Mouse (Mus musculus) heart, embryonic 16.5 days (tissue): Measurements from ENCODE around the gene Acsl5. TPM values are rescaled to one million over a fixed set of nuclear protein-coding genes. Genes with fewer than 3 reads are reported as not detected.

Source experiments
- ATAC-seq: fragments of 200-750 bp; cut with Nextera tagmentation; replicated peaks from 2 replicates; pipeline ENCODE4 v1.8.0; 2017; ENCODE audit warnings: moderate number of reproducible peaks; ENCODE audit not compliant: insufficient read depth, low FRiP score; ENCODE audit errors: extremely low read depth
- H3K27ac ChIP-seq: fragments of 300-500 bp; sonication (generic); 2 replicates; pipeline ENCODE4 v1.5.1; 2014; ENCODE audit warnings: mild to moderate bottlenecking, low read length, control low read depth, moderate library complexity
- H3K27me3 ChIP-seq: fragments of 300-500 bp; sonication (generic); 2 replicates; pipeline ENCODE4 v1.6.1; 2014; ENCODE audit warnings: low read length, mixed read lengths; ENCODE audit not compliant: control insufficient read depth, insufficient read depth
- H3K36me3 ChIP-seq: fragments of 300-500 bp; sonication (generic); 2 replicates; pipeline ENCODE4 v1.6.1; 2014; ENCODE audit not compliant: control insufficient read depth, insufficient read depth
- H3K4me1 ChIP-seq: fragments of 300-500 bp; sonication (generic); 2 replicates; pipeline ENCODE4 v1.6.1; 2014; ENCODE audit warnings: low read length, mixed read lengths; ENCODE audit not compliant: control insufficient read depth, insufficient read depth
- H3K4me2 ChIP-seq: fragments of 300-500 bp; sonication (generic); 2 replicates; pipeline ENCODE4 v1.6.1; 2014; ENCODE audit warnings: low read depth, mild to moderate bottlenecking, control low read depth, low read length
- H3K4me3 ChIP-seq: fragments of 300-500 bp; sonication (generic); 2 replicates; pipeline ENCODE4 v1.5.1; 2014; ENCODE audit warnings: mild to moderate bottlenecking, control low read depth, low read length
- H3K9ac ChIP-seq: fragments of 300-500 bp; sonication (generic); 2 replicates; pipeline ENCODE4 v1.6.1; 2014; ENCODE audit warnings: low read length, control low read depth
- H3K9me3 ChIP-seq: fragments of 300-500 bp; sonication (generic); replicated peaks from 2 replicates; pipeline ENCODE4 v1.6.1; 2016; ENCODE audit warnings: low read length; ENCODE audit not compliant: control insufficient read depth
- WGBS: fragments of 180-500 bp; shearing (Covaris S2); extraction: QIAGEN DNeasy Blood & Tissue Kit; methylation state at CpG from one replicate; pipeline ENCODE4 v1.1.7; 2014; 5-methylcytosine and 5-hydroxymethylcytosine counted together
- polyA plus RNA-seq: library from polyadenylated mRNA; unstranded; fragments of >200 nt; fragmentation: Nextera tagmentation; extraction: Ambion mirVana; gene quantifications from 2 replicates; pipeline ENCODE4 v1.2.1, GENCODE M21; 2015

Acsl5 gene
- polyA plus RNA-seq, 1 experiment from 2014 or later = 37.0 TPM

- 86% methylated on average over 10 of the region's 10 CpGs for WGBS
- no peak for ATAC-seq
- H3K4me3 ChIP-seq = no peak overlapping the region
- H3K9ac ChIP-seq = no peak overlapping the region
- H3K4me2 ChIP-seq = no peak overlapping the region
- H3K9me3 ChIP-seq = no peaks in the 10 kb centered on the region
- H3K4me1 ChIP-seq = 0 out of 2 replicates have a peak, but pooled peaks cover 3% of the 10 kb centered on the region
- no peak overlapping the region for H3K27ac ChIP-seq
- no peaks in the 10 kb centered on the region for H3K27me3 ChIP-seq
- H3K36me3 ChIP-seq = no peaks in the 10 kb centered on the region
These were observed 85.9 kb downstream of the Acsl5 start for GRCm38 (mm10) chr19:55337664-55338063.

GRCm38 (mm10) chr19:55340521-55340920, 88.8 kb downstream of the Acsl5 start:
- 85% methylated on average over 6 of the region's 6 CpGs for WGBS
- ATAC-seq = no peak
- H3K27ac ChIP-seq = no peak overlapping the region
- H3K4me2 ChIP-seq = no peak overlapping the region
- no peaks in the 10 kb centered on the region for H3K9me3 ChIP-seq
- no peaks in the 10 kb centered on the region for H3K27me3 ChIP-seq
- H3K36me3 ChIP-seq = no peaks in the 10 kb centered on the region
- H3K4me1 ChIP-seq = 0 out of 2 replicates have a peak, but pooled peaks cover 3% of the 10 kb centered on the region
- no peak overlapping the region for H3K4me3 ChIP-seq
- H3K9ac ChIP-seq = no peak overlapping the region

DNA sequence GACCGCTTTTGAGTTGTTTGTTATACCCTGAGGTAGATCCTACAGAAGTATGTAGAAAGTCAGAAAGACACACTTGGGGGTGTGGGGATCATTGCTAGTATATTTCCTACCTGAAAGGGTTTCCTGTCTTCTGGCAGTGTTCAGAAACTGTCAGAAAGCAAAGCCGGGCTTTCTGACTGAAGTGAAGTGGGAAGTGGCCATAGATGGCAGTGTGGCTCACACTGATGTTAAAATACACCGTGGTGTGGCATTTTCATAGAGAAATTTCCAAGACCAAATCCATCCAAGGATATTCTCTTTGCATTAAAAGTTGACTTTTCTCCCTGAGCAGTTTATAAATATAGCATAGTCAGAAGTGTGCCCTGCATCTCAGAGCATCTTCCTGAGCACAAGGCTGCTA, 89.6 kb downstream of the Acsl5 start:
- Histone ChIP-seq H3K9ac (no peak overlapping the region), H3K9me3 (no peaks in the 10 kb centered on the region), H3K27me3 (no peaks in the 10 kb centered on the region), H3K27ac (no peak overlapping the region), H3K4me1 (0 out of 2 replicates have a peak, but pooled peaks cover 3% of the 10 kb centered on the region), H3K36me3 (no peaks in the 10 kb centered on the region), H3K4me2 (no peak overlapping the region), H3K4me3 (no peak overlapping the region)
- no peak for ATAC-seq
- WGBS = 52% methylated on average over 3 of the region's 3 CpGs

- Histone ChIP-seq H3K4me3 (no peak overlapping the region), H3K4me2 (no peak overlapping the region), H3K27ac (no peak overlapping the region), H3K27me3 (no peaks in the 10 kb centered on the region), H3K4me1 (0 out of 2 replicates have a peak, but pooled peaks cover 3% of the 10 kb centered on the region), H3K36me3 (no peaks in the 10 kb centered on the region), H3K9ac (no peak overlapping the region), H3K9me3 (no peaks in the 10 kb centered on the region)
- WGBS = 92% methylated on average over 7 of the region's 7 CpGs
- no peak for ATAC-seq
These were observed 90.7 kb downstream of the Acsl5 start for GRCm38 (mm10) chr19:55342423-55342822.

DNA sequence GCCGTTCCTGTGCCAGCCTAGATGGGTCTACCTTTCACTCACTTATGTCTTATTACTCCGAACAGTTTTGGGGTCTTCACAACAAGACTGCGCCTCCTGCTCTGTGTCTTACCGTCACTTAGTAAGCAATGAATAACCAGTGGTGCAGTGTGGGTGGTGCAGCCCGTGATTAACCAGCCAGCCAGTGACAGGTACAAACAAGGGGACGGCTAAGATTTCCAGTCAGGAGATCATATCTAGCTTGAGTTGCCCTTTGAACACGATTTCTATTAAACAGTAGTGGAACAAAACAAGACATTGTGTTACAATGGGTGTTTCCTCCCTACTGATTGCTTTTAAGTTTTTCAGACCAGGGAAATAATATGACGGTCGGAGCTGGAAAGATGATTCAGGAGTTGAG, 91.5 kb downstream of the Acsl5 start:
- Histone ChIP-seq H3K4me1 (0 out of 2 replicates have a peak, but pooled peaks cover 3% of the 10 kb centered on the region), H3K9ac (no peak overlapping the region), H3K27ac (no peak overlapping the region), H3K4me3 (no peak overlapping the region), H3K27me3 (no peaks in the 10 kb centered on the region), H3K36me3 (no peaks in the 10 kb centered on the region), H3K4me2 (no peak overlapping the region), H3K9me3 (no peaks in the 10 kb centered on the region)
- no peak for ATAC-seq
- WGBS = 84% methylated on average over 9 of the region's 9 CpGs

Other genes with a start within 250 kb of the Acsl5 start
- 8.8 and 11.8 TPM in 2 replicates for gene Gpam, start 124.7 kb upstream of the Acsl5 start, polyA plus RNA-seq
- not detected in 2 replicates for gene Tectb, start 71.2 kb upstream of the Acsl5 start, polyA plus RNA-seq
- not detected in 2 replicates for gene Gucy2g, start 10.7 kb upstream of the Acsl5 start, polyA plus RNA-seq
- gene Zdhhc6, start 64.1 kb downstream of the Acsl5 start, polyA plus RNA-seq = 66.3 and 73.9 TPM in 2 replicates
- gene Vti1a, start 64.4 kb downstream of the Acsl5 start, polyA plus RNA-seq = 16.6 and 17.6 TPM in 2 replicates